Mouse (Mus musculus) megakaryocyte, embryonic 14.5 days (primary cell): ENCODE data around the gene Syt16. TPM values are rescaled to one million over a fixed set of nuclear protein-coding genes. Genes with fewer than 3 reads are reported as not detected.

Experiments used
- H3K27me3 ChIP-seq: replicated peaks from 2 replicates; pipeline ENCODE3; 2012; ENCODE audit warnings: inconsistent platforms
- H3K36me3 ChIP-seq: replicated peaks from 2 replicates; pipeline ENCODE3; 2012; ENCODE audit warnings: low read length, inconsistent platforms, mixed read lengths
- H3K4me1 ChIP-seq: 2 replicates; pipeline ENCODE4 v1.6.1; 2012; ENCODE audit warnings: inconsistent platforms
- H3K4me3 ChIP-seq: replicated peaks from 2 replicates; pipeline ENCODE3; 2012; ENCODE audit warnings: moderate library complexity, mild to moderate bottlenecking, inconsistent platforms
- H3K9me3 ChIP-seq: 2 replicates; pipeline ENCODE4 v1.6.1; 2012; ENCODE audit warnings: inconsistent platforms
- FLI1 ChIP-seq: IDR thresholded peaks from 2 replicates; pipeline ENCODE4 v1.6.1; 2012; ENCODE audit warnings: low read length, inconsistent platforms, mixed read lengths
- GATA1 ChIP-seq: IDR thresholded peaks from 3 replicates; pipeline ENCODE4 v1.6.1; 2012; ENCODE audit warnings: mixed read lengths, low read length, inconsistent platforms, borderline replicate concordance
- polyA plus RNA-seq: library from polyadenylated mRNA; stranded (reverse); fragments of >175 nt; gene quantifications from 2 replicates; pipeline ENCODE4 v1.2.3, GENCODE M21; 2012; ENCODE audit warnings: low replicate concordance; ENCODE audit not compliant: insufficient read depth

Syt16 gene
- polyA plus RNA-seq, 1 experiment = 0.10 TPM

- TF ChIP-seq FLI1 = no peak
- no peak for TF ChIP-seq GATA1
- Histone ChIP-seq H3K4me3 (no peak overlapping the region), H3K9me3 (no peaks in the 10 kb centered on the region), H3K36me3 (no peaks in the 10 kb centered on the region), H3K27me3 (no peaks in the 10 kb centered on the region), H3K4me1 (no peaks in the 10 kb centered on the region)
Measured at GRCm38 (mm10) chr12:74093110-74093509, 95.6 kb downstream of the Syt16 start.

DNA sequence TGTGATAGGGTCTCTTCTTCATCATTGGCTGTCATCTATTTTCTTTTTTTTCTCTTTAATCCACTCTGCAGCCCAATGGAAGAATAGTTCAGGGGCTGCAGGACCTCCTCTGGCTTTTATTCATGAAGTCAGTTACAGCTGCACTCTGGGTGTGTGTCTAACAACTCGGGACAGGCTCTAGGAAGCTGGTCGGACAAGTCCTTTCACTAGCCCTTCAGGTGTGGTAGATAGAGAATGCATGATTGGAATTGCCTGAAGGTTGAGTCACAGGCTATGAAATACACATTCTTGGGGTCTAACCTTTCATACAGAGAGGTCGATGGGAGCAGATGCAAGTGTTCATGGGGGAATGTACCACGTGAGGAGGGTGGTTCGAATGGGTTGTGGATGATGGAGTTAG lies 97.2 kb downstream of the Syt16 start:
- Histone ChIP-seq H3K36me3 (no peaks in the 10 kb centered on the region), H3K4me3 (no peak overlapping the region), H3K4me1 (no peaks in the 10 kb centered on the region), H3K9me3 (no peaks in the 10 kb centered on the region), H3K27me3 (no peaks in the 10 kb centered on the region)
- TF ChIP-seq FLI1 = no peak

DNA sequence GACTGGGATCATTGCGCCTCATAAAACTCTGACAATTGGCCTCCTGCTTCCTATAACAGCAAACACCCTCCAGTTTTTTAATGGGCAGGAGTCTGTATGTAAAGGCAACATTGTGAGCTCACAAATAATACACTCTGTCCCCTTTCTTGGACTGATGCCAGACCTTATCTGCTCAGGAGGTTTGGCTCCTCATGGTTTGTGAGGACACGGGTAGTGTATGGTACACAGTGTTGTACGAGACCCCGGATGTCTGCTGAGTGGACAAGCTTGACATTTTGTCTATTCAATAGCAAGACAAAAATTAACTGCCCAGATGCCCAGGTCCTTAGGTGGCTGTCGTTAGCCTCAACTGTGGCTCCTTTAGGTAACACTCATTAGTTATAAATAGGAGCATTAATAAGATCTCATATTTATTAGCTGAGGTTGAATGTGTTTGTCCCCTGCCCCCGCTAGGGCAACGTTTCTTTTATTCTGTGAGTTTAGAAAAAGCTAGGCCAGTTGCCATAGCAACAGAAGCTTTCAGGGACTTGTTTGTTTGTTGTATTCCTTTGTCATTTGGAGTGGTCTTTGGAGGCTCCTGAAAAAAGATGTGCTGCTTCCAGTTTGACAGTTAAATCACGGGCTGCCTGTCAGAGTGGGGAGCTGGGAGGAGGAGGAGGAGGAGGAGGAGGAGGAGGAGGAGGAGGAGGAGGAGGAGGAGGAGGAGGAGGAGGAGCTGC lies 101.3 kb downstream of the Syt16 start:
- no peak overlapping the region for H3K4me3 ChIP-seq
- TF ChIP-seq GATA1 (no peak), FLI1 (no peak)
- no peaks in the 10 kb centered on the region for H3K9me3 ChIP-seq
- no peaks in the 10 kb centered on the region for H3K36me3 ChIP-seq
- no peaks in the 10 kb centered on the region for H3K27me3 ChIP-seq
- no peaks in the 10 kb centered on the region for H3K4me1 ChIP-seq

GRCm38 (mm10) chr12:74105811-74106513 lies 108.5 kb downstream of the Syt16 start:
- no peaks in the 10 kb centered on the region for H3K9me3 ChIP-seq
- no peak overlapping the region for H3K4me3 ChIP-seq
- no peaks in the 10 kb centered on the region for H3K4me1 ChIP-seq
- TF ChIP-seq FLI1 (no peak), GATA1 (no peak)
- H3K36me3 ChIP-seq = no peaks in the 10 kb centered on the region
- H3K27me3 ChIP-seq = no peaks in the 10 kb centered on the region

- no peak overlapping the region for H3K4me3 ChIP-seq
- no peaks in the 10 kb centered on the region for H3K27me3 ChIP-seq
- H3K9me3 ChIP-seq = no peaks in the 10 kb centered on the region
- H3K4me1 ChIP-seq = no peaks in the 10 kb centered on the region
- no peak for TF ChIP-seq GATA1
- no peak for TF ChIP-seq FLI1
- no peaks in the 10 kb centered on the region for H3K36me3 ChIP-seq
Measured at GRCm38 (mm10) chr12:74108663-74109081, 111.2 kb downstream of the Syt16 start.

- Histone ChIP-seq H3K36me3 (no peaks in the 10 kb centered on the region), H3K27me3 (no peaks in the 10 kb centered on the region), H3K4me3 (no peak overlapping the region), H3K9me3 (no peaks in the 10 kb centered on the region), H3K4me1 (no peaks in the 10 kb centered on the region)
- no peak for TF ChIP-seq GATA1
- TF ChIP-seq FLI1 = no peak
Measured at GRCm38 (mm10) chr12:74109462-74110068, 112.1 kb downstream of the Syt16 start.

DNA sequence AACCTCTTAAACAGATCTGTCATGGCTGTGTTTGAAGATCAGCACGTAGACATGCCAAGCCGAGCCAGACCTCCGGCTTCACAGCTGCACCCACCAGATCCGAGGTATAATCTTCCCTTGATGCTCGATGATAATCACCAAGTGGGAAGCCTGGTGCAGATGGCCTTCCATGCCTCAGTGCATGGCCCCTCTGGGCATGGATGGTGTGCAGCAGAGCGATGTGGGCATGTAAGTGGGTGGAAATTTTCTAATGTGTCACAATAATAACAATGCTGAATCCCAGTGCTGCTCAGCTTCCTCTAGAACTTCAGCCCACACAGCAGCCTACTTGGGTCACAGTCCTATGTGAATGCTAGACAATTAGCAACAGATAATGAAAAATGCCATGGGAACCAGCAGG lies 119.4 kb downstream of the Syt16 start:
- Histone ChIP-seq H3K4me3 (no peak overlapping the region), H3K4me1 (no peaks in the 10 kb centered on the region), H3K36me3 (no peaks in the 10 kb centered on the region)

DNA sequence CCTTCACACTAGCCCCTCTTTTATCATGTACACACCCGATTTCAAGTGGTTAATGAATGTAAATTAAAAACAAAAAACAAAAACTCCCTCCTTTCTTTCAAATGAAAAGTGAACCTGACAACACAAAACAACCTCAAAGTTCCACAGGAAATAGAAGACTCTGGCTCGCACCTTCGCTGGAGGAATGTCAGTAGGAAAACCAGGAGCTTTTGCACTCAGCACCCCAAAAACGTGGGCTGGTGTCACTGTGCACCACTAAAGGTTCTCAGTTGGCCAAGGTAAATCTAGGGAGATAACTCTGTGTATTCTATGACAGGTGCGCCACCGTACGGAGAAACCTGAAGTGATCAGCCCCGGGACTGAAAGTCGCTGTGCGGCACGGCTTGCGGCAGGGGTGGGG lies 128.3 kb downstream of the Syt16 start:
- Histone ChIP-seq H3K27me3 (no peaks in the 10 kb centered on the region), H3K9me3 (peaks cover 6% of the 10 kb centered on the region; the same call in 1 of the 2 replicates), H3K4me1 (no peaks in the 10 kb centered on the region), H3K36me3 (no peaks in the 10 kb centered on the region), H3K4me3 (no peak overlapping the region)
- TF ChIP-seq FLI1 (no peak), GATA1 (no peak)

More for the DNA sequence above, 119.4 kb downstream of the Syt16 start:
- Histone ChIP-seq H3K27me3 (no peaks in the 10 kb centered on the region), H3K9me3 (0 out of 2 replicates have a peak, but pooled peaks cover 3% of the 10 kb centered on the region)
- no peak for TF ChIP-seq GATA1
- no peak for TF ChIP-seq FLI1

GRCm38 (mm10) chr12:74128229-74128628 lies 130.8 kb downstream of the Syt16 start:
- Histone ChIP-seq H3K4me3 (no peak overlapping the region), H3K27me3 (no peaks in the 10 kb centered on the region), H3K36me3 (no peaks in the 10 kb centered on the region), H3K9me3 (peaks cover 4% of the 10 kb centered on the region; the same call in 1 of the 2 replicates), H3K4me1 (no peaks in the 10 kb centered on the region)
- TF ChIP-seq FLI1 = no peak
- TF ChIP-seq GATA1 = no peak

- H3K4me3 ChIP-seq = no peak overlapping the region
- no peaks in the 10 kb centered on the region for H3K27me3 ChIP-seq
- no peaks in the 10 kb centered on the region for H3K36me3 ChIP-seq
- TF ChIP-seq GATA1 = no peak
- TF ChIP-seq FLI1 = no peak
- H3K4me1 ChIP-seq = no peaks in the 10 kb centered on the region
- H3K9me3 ChIP-seq = peaks cover 6% of the 10 kb centered on the region
Measured at GRCm38 (mm10) chr12:74131790-74132189, 134.3 kb downstream of the Syt16 start.
